Mouse (Mus musculus) stomach, embryonic 14.5 days (tissue): Measurements from ENCODE around the gene Dkk2. TPM values are rescaled to one million over a fixed set of nuclear protein-coding genes. Genes with fewer than 3 reads are reported as not detected.

Experiments
- ATAC-seq: fragments of 200-750 bp; cut with Nextera tagmentation; 2 replicates; pipeline ENCODE4 v1.8.0; 2017; ENCODE audit warnings: low read depth, moderate TSS enrichment; ENCODE audit not compliant: insufficient number of reproducible peaks, insufficient read depth, low FRiP score
- H3K27ac ChIP-seq: fragments of 300-500 bp; sonication (generic); 2 replicates; pipeline ENCODE4 v1.5.1; 2014; ENCODE audit warnings: mild to moderate bottlenecking, low read length, moderate library complexity, mixed read lengths
- H3K27me3 ChIP-seq: fragments of 300-500 bp; sonication (generic); 2 replicates; pipeline ENCODE4 v1.6.1; 2014; ENCODE audit warnings: low read length, control low read depth, mixed read lengths; ENCODE audit not compliant: control insufficient read depth, insufficient read depth
- H3K36me3 ChIP-seq: fragments of 300-500 bp; sonication (generic); 2 replicates; pipeline ENCODE4 v1.6.1; 2014; ENCODE audit warnings: mild to moderate bottlenecking, control low read depth, low read length, moderate library complexity, mixed read lengths; ENCODE audit not compliant: control insufficient read depth, insufficient read depth
- H3K4me1 ChIP-seq: fragments of 300-500 bp; sonication (generic); 2 replicates; pipeline ENCODE4 v1.6.1; 2014; ENCODE audit warnings: low read length, control low read depth, mixed read lengths; ENCODE audit not compliant: control insufficient read depth, insufficient read depth
- H3K4me2 ChIP-seq: fragments of 300-500 bp; sonication (generic); replicated peaks from 2 replicates; pipeline ENCODE4 v1.6.1; 2014; ENCODE audit warnings: low read depth, low read length, control low read depth
- H3K4me3 ChIP-seq: fragments of 300-500 bp; sonication (generic); 2 replicates; pipeline ENCODE4 v1.5.1; 2014; ENCODE audit warnings: low read depth, low read length, control low read depth
- H3K9ac ChIP-seq: fragments of 300-500 bp; sonication (generic); replicated peaks from 2 replicates; pipeline ENCODE4 v1.6.1; 2014; ENCODE audit warnings: low read depth, mild to moderate bottlenecking, control low read depth, low read length, moderate library complexity, mixed read lengths
- H3K9me3 ChIP-seq: fragments of 300-500 bp; sonication (generic); 2 replicates; pipeline ENCODE4 v1.6.1; 2016; ENCODE audit warnings: low read depth, low read length, control low read depth; ENCODE audit not compliant: control insufficient read depth
- WGBS: fragments of 180-500 bp; shearing (Covaris S2); extraction: QIAGEN DNeasy Blood & Tissue Kit; methylation state at CpG from one replicate; pipeline ENCODE4 v1.1.7; 2014; 5-methylcytosine and 5-hydroxymethylcytosine counted together
- polyA plus RNA-seq: library from polyadenylated mRNA; unstranded; fragments of >200 nt; fragmentation: Nextera tagmentation; extraction: Ambion mirVana; gene quantifications from 2 replicates; pipeline ENCODE4 v1.2.1, GENCODE M21; 2014

The Dkk2 gene
- polyA plus RNA-seq, 1 experiment from 2014 or later, result 9.6 TPM

DNA sequence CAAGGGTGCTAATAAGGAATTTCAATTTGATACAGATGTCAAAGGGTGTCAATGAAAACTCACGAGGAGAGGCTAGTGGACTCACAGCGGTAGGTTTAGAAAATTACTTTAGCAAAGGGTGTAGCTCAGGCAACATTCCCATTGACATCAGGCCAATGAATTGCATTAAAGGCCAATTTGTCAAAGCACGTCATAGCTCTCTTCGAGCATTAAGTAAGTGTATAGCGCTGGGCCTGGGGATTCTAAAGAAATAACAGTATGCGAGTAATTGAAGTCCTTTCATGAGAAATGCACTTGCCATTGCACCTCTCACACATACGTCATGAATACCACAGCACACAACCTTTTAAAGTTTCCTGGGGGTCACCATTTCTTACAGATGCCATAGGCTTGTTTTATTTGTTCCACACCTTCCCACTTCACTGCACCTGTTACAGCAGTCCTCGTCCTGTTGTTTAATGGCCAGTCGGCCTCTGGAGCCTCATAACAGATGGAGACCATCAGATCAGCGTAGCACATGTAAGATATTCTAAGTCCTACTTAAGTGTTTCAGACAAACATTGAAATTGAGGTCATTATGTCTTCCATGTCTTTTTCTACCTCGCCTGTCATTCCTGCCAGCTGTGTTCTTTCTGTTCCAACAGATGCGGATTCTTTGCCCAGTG, 101.9 kb downstream of the Dkk2 start:
- H3K4me1 ChIP-seq, result no peaks in the 10 kb centered on the region
- no peak for ATAC-seq
- no peak overlapping the region for H3K4me2 ChIP-seq
- H3K27ac ChIP-seq, result no peak overlapping the region
- 51% methylated on average over 12 of the region's 12 CpGs for WGBS
- no peak overlapping the region for H3K9ac ChIP-seq
- no peaks in the 10 kb centered on the region for H3K9me3 ChIP-seq
- no peaks in the 10 kb centered on the region for H3K36me3 ChIP-seq
- H3K4me3 ChIP-seq, result no peak overlapping the region
- H3K27me3 ChIP-seq, result no peaks in the 10 kb centered on the region

DNA sequence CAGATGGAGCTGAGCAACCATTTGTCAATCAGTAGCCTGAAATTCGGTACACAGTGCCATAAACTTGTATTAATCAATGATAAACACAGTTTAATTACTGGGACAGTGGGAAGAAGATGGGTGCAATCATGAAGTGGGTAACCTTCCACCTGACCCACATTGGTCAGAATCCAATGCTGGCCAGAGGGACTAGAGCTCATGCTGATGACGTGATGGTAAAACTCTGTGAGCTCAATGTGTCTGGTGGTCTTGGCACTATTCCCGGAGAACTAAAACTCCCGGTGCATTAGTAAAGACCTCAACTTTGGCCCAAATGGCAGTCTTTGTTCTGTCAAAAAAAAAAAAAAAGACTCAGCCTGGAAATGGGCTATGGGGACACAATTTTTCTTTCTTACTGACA, 116.9 kb downstream of the Dkk2 start:
- Histone ChIP-seq H3K4me2 (no peak overlapping the region), H3K4me3 (no peak overlapping the region), H3K36me3 (no peaks in the 10 kb centered on the region), H3K4me1 (no peaks in the 10 kb centered on the region), H3K9me3 (no peaks in the 10 kb centered on the region), H3K9ac (no peak overlapping the region), H3K27me3 (no peaks in the 10 kb centered on the region), H3K27ac (no peak overlapping the region)
- ATAC-seq, result no peak
- WGBS, result 52% methylated on average over 4 of the region's 4 CpGs

DNA sequence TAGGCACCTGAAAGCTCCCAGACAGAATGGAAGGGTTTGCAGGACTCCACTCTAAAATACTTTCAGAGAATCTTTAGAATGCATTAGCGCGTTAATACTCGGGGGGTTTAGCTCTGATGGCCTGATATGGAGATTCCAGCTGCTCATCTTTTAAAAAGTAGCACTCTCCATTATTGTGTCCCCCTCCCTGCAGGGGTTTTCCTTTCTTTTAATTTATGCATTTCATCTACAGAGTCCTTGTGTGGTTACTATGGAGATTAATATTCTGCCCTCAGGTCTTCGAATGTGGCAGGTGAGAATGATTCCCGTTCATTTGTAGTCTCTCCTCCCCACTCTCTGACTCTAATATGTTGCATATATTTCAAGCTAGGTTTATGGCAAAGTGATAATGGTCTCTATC, 117.6 kb downstream of the Dkk2 start:
- no peak for ATAC-seq
- WGBS, result 80% methylated on average over 5 of the region's 5 CpGs

DNA sequence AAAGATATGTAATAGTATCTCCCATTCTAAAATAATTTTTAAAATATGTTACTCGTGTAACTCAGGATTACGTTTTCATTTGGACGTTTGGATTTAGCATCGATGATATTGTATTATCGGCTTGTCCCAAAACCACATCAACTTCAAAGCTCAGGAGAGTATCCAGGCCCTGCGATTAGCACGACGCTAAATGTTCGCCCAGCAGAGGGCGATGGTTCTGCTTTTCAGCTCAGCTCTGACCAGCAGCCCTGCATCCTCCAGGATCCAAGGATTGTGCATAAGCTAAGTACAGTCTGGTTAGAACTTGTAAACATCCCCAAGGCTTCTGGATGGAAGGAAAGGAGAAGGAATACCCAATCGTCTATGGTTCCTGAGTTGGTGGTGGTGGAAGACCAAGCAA, 122.4 kb downstream of the Dkk2 start:
- Histone ChIP-seq H3K4me1 (no peaks in the 10 kb centered on the region), H3K27me3 (no peaks in the 10 kb centered on the region), H3K9ac (no peak overlapping the region), H3K36me3 (no peaks in the 10 kb centered on the region), H3K27ac (no peak overlapping the region), H3K9me3 (no peaks in the 10 kb centered on the region), H3K4me2 (no peak overlapping the region), H3K4me3 (no peak overlapping the region)
- ATAC-seq, result no peak; the same call in 1 of the 2 replicates
- WGBS, result 29% methylated on average over 11 of the region's 11 CpGs

More for the DNA sequence above, 117.6 kb downstream of the Dkk2 start:
- no peaks in the 10 kb centered on the region for H3K9me3 ChIP-seq
- H3K4me1 ChIP-seq, result no peaks in the 10 kb centered on the region
- H3K27me3 ChIP-seq, result no peaks in the 10 kb centered on the region
- H3K4me3 ChIP-seq, result no peak overlapping the region
- H3K9ac ChIP-seq, result no peak overlapping the region
- no peak overlapping the region for H3K4me2 ChIP-seq
- H3K27ac ChIP-seq, result no peak overlapping the region
- H3K36me3 ChIP-seq, result no peaks in the 10 kb centered on the region

DNA sequence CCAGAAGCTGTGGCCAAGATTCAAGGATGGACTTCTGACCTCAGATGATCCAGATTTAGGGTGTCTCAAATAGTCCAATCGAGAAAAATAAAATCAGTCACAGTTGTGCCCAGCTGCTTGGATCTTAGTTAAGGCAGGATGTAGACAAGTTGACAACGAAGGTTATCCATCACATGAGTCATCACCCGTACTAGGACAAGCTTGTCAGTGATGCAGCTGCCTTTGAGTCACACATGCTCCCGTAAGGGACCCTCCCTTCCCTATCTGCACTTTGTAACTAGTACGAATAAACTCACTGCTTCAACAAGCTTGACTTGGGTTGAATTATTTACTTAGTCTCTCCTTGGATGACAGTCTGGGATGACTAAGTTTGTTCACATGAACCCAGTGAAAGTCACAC, 126.2 kb downstream of the Dkk2 start:
- H3K9me3 ChIP-seq, result no peaks in the 10 kb centered on the region
- no peak for ATAC-seq
- H3K27ac ChIP-seq, result no peak overlapping the region
- no peak overlapping the region for H3K4me3 ChIP-seq
- no peaks in the 10 kb centered on the region for H3K36me3 ChIP-seq
- H3K9ac ChIP-seq, result no peak overlapping the region
- H3K27me3 ChIP-seq, result no peaks in the 10 kb centered on the region
- no peaks in the 10 kb centered on the region for H3K4me1 ChIP-seq
- no peak overlapping the region for H3K4me2 ChIP-seq
- 54% methylated on average over 5 of the region's 5 CpGs for WGBS

DNA sequence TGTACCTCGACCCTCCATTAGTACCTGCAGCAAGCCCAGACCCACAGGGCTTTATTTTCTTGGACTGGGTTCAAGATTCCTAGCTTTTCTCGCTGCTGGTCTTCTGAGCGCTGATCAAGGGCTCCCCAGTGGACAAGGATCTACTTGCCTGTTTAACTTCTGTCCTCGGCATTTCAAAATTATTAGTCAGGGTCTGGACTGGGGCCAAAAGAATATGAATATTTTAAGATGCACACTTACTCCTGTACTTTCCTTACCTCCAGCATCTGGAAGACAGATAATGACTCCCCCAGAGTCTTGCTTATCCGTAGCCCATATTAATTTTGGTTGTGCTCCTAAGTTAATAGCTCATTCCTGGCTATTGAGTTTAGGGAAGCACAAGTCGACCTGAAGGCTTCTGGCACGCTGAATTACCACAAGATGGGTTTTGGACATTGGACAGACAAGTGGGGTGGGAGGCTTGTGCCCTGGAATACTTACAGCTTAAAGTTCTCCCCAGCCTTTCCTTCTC, 134.9 kb downstream of the Dkk2 start:
- H3K27ac ChIP-seq, result no peak overlapping the region
- H3K36me3 ChIP-seq, result no peaks in the 10 kb centered on the region
- H3K4me2 ChIP-seq, result no peak overlapping the region
- no peaks in the 10 kb centered on the region for H3K4me1 ChIP-seq
- no peak overlapping the region for H3K4me3 ChIP-seq
- ATAC-seq, result no peak
- WGBS, result 60% methylated on average over 7 of the region's 7 CpGs
- no peaks in the 10 kb centered on the region for H3K9me3 ChIP-seq
- H3K9ac ChIP-seq, result no peak overlapping the region
- H3K27me3 ChIP-seq, result no peaks in the 10 kb centered on the region

DNA sequence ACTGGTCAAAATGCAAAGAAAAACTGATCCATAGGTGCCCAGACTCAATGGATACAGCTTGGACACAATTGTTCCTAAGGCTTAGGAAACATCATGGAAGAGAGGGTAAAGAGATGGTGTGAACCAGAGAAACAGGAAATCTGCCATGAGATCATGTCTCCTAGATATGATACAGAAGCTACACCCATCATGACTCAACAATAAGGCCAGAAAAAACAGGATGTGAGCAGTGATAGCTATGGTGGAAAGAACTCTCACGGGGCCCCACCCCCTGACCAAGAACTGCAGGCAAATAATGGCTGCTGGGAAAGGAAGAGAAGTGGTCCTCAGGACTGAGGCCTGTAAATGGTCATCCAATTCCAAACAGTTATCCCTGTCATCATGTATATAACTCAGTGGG, 142.5 kb downstream of the Dkk2 start:
- Histone ChIP-seq H3K4me3 (no peak overlapping the region), H3K27ac (no peak overlapping the region), H3K27me3 (no peaks in the 10 kb centered on the region), H3K9ac (no peak overlapping the region), H3K36me3 (no peaks in the 10 kb centered on the region), H3K4me2 (no peak overlapping the region), H3K9me3 (no peaks in the 10 kb centered on the region), H3K4me1 (no peaks in the 10 kb centered on the region)
- WGBS, result 72% methylated on average over 1 of the region's 1 CpGs
- no peak for ATAC-seq
